Mouse (Mus musculus): Measurements from ENCODE around the gene Mettl9.

- no peak for TF ChIP-seq CTCF (IDR thresholded peaks at IDR 0.05; ENCODE audit: low read depth, low read length)
- TF ChIP-seq POLR2A (IDR thresholded peaks at IDR 0.05; ENCODE audit: borderline replicate concordance, low read depth, low read length): no peak
These were observed 47.6 kb downstream of the Mettl9 start for GRCm38 (mm10) chr7:121081816-121082215.

Measured in bone marrow macrophage, adult 2 months (primary cell).